Mouse (Mus musculus) c-Kit-positive CD71-negative TER-119-negative erythroid progenitor cells, embryonic 14.5 days (primary cell): ENCODE results near the gene Tmem189.

Experiments
- DNase-seq: peaks from one replicate; pipeline ENCODE4 v3.0.0-alpha.2; 2013; ENCODE audit warnings: low read depth

The Tmem189 gene

GRCm38 (mm10) chr2:167679902-167680430 is 9.7 kb downstream of the Tmem189 start:
- DNase-seq = no peak

- DNase-seq = no peak
Measured at GRCm38 (mm10) chr2:167678600-167678999, 11.0 kb downstream of the Tmem189 start.

GRCm38 (mm10) chr2:167675120-167675909 is 14.3 kb downstream of the Tmem189 start:
- no peak for DNase-seq

GRCm38 (mm10) chr2:167672212-167672685 is 17.4 kb downstream of the Tmem189 start:
- DNase-seq = no peak

- DNase-seq = no peak
Measured at GRCm38 (mm10) chr2:167671101-167671633, 18.5 kb downstream of the Tmem189 start.

- DNase-seq = no peak
Measured at GRCm38 (mm10) chr2:167669398-167669797, 20.2 kb downstream of the Tmem189 start.

- DNase-seq = no peak
Measured at GRCm38 (mm10) chr2:167668426-167668825, 21.2 kb downstream of the Tmem189 start.

GRCm38 (mm10) chr2:167665972-167666713 is 23.5 kb downstream of the Tmem189 start:
- DNase-seq = no peak

- no peak for DNase-seq
Measured at GRCm38 (mm10) chr2:167662713-167663112, 26.9 kb downstream of the Tmem189 start.

GRCm38 (mm10) chr2:167661270-167662203 is 28.1 kb downstream of the Tmem189 start, which contains the start of gene Gm20431:
TSS of gene Gm20431 (minus strand) at chr2:167661496.
- DNase-seq = no peak

GRCm38 (mm10) chr2:167660611-167660971 is 29.0 kb downstream of the Tmem189 start:
- DNase-seq = no peak

- no peak for DNase-seq
Measured at GRCm38 (mm10) chr2:167659847-167660610, 29.6 kb downstream of the Tmem189 start.

- DNase-seq = no peak
Measured at GRCm38 (mm10) chr2:167659177-167659846, 30.3 kb downstream of the Tmem189 start.

- no peak for DNase-seq
Measured at GRCm38 (mm10) chr2:167658712-167659111, 30.9 kb downstream of the Tmem189 start.

- no peak for DNase-seq
Measured at GRCm38 (mm10) chr2:167657973-167658372, 31.6 kb downstream of the Tmem189 start.

- DNase-seq = no peak
Measured at GRCm38 (mm10) chr2:167656629-167657478, 32.8 kb downstream of the Tmem189 start.

- no peak for DNase-seq
Measured at GRCm38 (mm10) chr2:167654911-167655600, 34.6 kb downstream of the Tmem189 start.

- no peak for DNase-seq
Measured at GRCm38 (mm10) chr2:167652694-167653093, 36.9 kb downstream of the Tmem189 start.

- no peak for DNase-seq
Measured at GRCm38 (mm10) chr2:167651622-167652021, 38.0 kb downstream of the Tmem189 start.
